Mouse (Mus musculus) olfactory bulb, adult 2 months (tissue): ENCODE measurements around the gene Ubap2.

Experiments
- CTCF ChIP-seq: fragments of 200-500 bp; IDR thresholded peaks from 2 replicates; pipeline ENCODE4 v1.5.1; 2012; ENCODE audit warnings: low read depth, mild to moderate bottlenecking, low read length, moderate library complexity; ENCODE audit not compliant: insufficient read depth
- POLR2A ChIP-seq: fragments of 200-500 bp; IDR thresholded peaks from 2 replicates; pipeline ENCODE4 v1.6.1; 2012; ENCODE audit warnings: mild to moderate bottlenecking, low read depth, low read length, moderate library complexity; ENCODE audit not compliant: insufficient read depth

- TF ChIP-seq POLR2A (no peak), CTCF (no peak)
Measured at GRCm38 (mm10) chr4:41235621-41236020, 39.3 kb downstream of the Ubap2 start.
